Mouse (Mus musculus): ENCODE measurements around the gene Pusl1.

Gene Pusl1

GRCm38 (mm10) chr4:155891551-155892001 lies at the start of gene Pusl1, which contains the start of gene Acap3:
Pusl1 (minus strand) TSS chr4:155891781.
Acap3 (plus strand) TSS chr4:155891822.
- DNase-seq, result peak; percentile 96

- no peak for DNase-seq
Measured at GRCm38 (mm10) chr4:155932031-155932430, 40.5 kb upstream of the Pusl1 start.

- DNase-seq, result peak; percentile 1
Measured at GRCm38 (mm10) chr4:155908751-155909150, 17.2 kb upstream of the Pusl1 start.

- no peak for DNase-seq
Measured at GRCm38 (mm10) chr4:155908281-155908680, 16.7 kb upstream of the Pusl1 start.

DNA sequence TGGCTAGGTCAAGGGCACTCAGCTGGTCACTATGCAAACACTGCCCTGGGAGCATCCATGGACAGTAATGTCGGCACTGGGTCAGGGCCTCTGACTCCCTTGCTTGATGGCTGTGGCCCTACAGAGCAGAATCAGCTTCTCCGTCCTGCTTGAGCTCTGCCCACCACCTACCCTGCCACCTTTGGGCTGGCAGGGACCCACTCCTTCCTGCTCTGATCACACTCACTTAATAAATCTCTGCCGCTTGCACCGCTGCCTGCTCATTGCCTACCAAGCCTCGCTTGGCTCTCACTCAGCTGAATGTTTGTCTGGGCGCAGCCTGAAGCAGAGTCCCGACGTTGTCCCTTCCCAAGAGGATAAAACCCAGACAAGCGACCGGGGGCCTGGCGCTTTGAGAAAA lies 15.4 kb upstream of the Pusl1 start:
- no peak for DNase-seq

DNA sequence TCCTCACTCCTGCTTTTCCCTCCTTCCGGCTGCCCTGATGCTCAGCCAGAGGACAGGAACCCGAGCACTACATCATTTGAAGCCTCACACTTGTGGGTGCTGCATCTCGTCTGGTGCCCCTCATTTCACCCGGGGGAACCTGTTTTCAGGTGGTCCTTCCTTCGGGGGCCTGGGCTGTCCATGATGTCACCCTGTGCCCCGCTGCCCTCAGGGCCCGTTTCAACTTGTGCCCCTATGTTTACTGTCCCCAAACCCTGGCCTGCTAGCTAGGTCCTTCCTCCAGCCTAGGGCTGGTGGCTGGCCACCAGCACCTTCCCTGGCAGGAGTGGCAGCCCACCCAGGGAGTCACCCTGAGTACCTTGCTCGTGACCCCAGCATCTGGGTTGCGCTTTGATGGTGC lies 14.5 kb upstream of the Pusl1 start:
- DNase-seq, result no peak

- DNase-seq, result peak; percentile 1
Measured at GRCm38 (mm10) chr4:155905634-155906033, 14.1 kb upstream of the Pusl1 start.

DNA sequence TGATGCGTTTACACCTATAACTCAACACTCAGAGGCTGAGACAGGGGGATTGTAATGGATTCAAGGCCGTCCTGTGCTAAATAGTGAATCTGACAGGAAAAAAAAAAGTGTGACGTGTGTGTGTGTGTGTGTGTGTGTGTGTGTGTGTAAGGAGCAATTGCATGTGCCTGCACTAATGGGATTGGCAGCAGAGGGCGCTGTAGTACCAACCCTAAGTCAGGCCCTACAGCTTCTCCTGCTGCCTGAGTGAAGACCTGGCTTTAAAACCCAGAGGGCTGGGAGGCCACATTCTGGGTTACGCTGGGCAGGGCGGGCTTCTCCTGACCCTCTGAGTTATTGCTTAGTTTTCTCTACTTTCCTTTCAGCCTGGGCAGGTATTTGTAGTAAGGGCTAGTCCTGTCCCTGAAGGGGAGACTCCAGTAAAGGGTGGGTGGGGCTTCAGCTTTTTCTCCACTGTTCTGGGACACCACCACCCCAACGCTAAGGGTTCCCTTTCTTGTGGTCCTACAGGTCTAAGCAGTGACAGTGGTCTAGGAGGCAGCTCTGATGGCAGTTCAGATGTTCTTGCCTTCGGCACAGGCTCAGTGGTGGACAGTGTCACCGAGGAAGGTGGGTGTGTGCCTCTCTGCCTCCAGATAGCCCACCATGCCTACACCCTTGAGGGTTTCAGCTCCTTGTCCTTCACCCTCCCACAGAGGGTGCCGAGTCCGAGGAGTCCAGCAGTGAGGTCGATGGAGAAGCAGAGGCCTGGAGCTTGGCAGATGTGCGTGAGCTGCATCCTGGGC lies 12.9 kb upstream of the Pusl1 start:
- DNase-seq, result peak; percentile 23

GRCm38 (mm10) chr4:155903246-155903645 lies 11.7 kb upstream of the Pusl1 start:
- peak; percentile 2 for DNase-seq

GRCm38 (mm10) chr4:155901205-155901604 lies 9.6 kb upstream of the Pusl1 start:
- DNase-seq, result peak; percentile 29

DNA sequence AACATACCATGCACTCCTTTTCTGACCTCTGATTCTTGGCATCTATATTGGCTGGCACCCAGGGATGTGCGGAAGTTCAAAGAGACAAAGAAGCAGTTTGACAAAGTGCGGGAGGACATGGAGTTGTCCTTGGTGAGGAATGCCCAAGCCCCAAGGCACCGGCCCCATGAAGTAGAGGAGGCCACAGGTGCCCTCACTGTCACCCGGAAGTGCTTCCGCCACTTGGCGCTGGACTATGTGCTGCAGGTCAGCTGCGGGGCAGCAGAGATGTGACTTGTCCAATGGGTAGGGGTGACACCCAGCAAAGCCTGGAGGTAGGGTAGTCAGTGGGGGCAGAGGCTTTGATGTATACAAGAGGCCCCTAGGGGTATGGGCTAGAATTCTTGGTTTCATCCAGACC lies 7.8 kb upstream of the Pusl1 start:
- DNase-seq, result peak; percentile 5

- peak; percentile 17 for DNase-seq
Measured at GRCm38 (mm10) chr4:155898318-155898717, 6.7 kb upstream of the Pusl1 start.

- no peak for DNase-seq
Measured at GRCm38 (mm10) chr4:155896461-155896860, 4.9 kb upstream of the Pusl1 start.

DNA sequence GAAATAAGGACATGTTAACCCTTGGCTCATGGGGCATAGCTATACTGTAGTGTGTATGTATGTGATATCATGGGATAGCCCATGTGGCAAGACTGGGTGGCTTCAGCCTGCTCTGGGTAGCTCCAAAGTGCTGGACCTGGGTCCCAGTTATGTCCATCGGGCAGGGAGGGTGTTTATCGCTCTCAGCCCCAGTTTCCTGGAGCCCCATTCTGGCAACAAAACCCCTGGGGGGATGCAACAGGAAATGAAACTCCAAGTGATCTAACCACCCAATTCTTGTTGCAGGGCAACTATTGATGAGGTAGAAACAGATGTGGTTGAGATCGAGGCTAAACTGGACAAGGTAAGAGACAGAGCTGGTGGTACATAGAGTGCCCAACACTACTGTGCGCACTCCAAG lies 4.2 kb upstream of the Pusl1 start:
- peak; percentile 34 for DNase-seq

DNA sequence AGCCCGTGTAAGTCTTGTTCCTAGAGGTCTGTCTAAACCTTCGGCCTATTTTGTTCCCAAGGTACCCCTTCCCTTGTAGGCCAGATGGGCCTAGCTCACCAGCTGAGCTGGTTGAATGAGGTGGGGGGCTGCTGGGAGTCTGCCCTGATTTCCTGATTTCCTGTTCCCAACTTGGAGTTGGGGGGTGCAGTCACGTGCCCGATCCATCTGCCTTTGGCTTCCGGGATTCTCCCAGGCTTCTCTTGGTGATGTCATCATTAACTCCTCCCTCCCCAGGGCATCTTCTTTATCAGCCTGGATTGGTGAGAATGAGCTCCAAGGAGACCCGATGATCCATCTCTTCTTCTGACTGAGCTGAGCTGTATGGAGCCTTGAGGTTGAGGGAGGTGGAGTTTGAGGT lies 3.6 kb upstream of the Pusl1 start:
- DNase-seq, result peak; percentile 88

DNA sequence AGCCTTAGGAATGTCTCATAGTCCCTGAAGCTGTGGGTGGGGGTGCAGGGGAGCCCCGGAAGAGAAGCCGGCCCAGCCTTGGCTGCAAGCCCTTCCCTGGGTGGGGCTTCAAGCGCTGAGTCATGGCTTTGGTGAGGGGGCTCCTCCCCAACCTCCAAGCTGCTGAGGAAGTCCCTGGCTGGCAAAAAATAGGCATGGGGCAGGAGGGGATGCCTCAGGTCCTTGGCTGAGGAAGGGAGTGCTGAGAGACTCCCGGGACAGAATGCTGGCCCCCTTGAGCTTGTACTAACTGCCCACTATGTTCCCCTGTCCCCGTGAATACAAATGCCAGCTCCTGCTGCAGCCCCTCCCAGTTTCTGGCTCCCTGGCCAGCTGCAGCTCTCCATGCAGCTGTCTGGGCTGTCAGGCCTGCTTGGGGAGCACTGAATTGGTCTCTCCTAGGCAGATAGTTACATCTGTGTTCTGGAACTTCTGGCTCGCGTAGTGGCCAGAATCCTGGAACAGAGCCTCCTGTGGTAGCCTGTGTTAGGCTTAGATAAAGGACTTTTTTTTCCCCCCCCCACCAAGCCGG lies 2.8 kb upstream of the Pusl1 start:
- DNase-seq, result peak; percentile 60

DNA sequence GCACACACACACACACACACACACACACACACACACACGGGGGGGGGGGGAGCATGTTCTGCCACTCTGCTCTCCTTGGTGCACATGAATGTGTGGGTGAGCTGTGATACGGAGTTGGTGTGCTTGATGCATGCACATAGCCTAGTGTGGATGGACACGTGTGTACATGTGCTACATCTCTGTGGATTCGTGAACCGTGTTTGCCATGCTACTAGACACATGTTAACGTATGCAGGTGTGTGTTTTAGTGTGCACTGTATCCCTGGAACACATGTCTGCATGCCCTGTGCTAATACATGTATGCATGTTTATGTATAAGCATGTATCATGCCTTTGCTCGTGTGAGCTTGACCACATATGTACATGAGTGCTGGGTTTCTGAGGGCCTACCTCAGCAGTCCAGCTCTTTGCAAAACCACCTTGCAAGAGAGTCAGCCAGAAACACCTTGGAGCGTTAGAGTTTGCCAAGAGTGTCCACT lies 1.7 kb upstream of the Pusl1 start:
- DNase-seq, result peak; percentile 43

GRCm38 (mm10) chr4:155892438-155893211 lies 1.0 kb upstream of the Pusl1 start:
- DNase-seq, result peak; percentile 67

DNA sequence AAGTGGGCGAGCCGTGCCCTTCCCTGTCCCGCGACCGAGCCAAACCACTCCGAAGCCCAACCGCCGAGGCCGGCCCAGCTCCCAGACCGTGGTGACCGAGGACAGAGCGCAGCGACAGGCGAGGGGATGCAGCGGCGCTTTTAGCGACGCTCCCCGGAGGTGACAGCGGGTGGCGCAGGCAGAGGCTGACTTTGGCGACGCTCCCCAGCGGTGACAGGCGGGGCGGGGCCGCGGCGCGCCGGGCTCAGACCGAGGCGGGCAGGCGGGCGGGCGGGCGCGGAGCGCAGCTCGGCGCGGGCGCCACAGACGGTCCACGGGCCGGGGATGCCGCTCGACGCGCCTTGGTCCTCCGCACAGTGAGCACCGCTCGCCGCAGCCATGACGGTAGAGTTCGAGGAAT lies 436 bp upstream of the Pusl1 start:
- peak; percentile 80 for DNase-seq

DNA sequence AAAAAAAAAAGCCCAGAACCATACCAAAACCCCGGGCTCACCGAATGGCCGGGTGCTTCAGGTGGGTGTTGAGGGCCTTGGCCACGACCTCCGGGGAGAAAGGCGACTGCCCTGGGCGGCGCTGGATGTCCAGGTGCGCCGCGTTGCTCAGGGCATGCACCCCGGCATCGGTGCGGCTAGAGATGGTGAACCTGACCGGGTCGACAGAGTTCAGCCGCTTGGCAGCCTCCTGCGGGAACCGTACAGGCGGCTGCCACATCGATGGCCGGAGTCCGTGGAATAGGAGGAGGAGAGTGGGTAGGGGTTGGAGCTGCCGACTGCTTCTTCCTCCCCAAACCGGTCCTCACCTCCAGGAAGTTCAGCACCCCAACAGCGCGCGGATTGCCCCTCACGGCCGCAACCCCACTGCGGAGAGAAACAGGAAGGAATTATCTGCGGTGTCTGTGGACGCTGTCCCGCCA lies 540 bp downstream of the Pusl1 start:
- peak; percentile 43 for DNase-seq

DNA sequence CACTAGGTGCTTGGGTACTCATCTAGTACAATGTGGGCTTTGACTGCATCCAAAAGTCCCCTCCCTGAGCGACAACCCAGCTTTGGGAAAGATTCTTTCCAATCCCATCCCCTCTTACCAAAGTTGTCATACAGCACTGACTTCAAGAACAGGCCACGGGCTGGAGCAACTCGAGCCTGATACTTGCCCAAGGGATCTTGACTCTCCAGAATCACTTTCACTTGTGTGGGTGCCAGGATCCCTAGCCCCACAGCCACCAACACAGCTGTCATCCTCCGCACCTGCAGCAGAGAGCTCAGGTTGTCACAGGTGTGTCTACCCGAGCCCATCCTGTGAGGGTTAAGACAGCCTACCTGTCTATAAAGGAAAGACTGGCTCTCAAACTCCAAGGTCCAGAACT lies 2.3 kb downstream of the Pusl1 start:
- peak; percentile 33 for DNase-seq

GRCm38 (mm10) chr4:155888181-155888580 lies 3.4 kb downstream of the Pusl1 start:
- DNase-seq, result no peak

DNA sequence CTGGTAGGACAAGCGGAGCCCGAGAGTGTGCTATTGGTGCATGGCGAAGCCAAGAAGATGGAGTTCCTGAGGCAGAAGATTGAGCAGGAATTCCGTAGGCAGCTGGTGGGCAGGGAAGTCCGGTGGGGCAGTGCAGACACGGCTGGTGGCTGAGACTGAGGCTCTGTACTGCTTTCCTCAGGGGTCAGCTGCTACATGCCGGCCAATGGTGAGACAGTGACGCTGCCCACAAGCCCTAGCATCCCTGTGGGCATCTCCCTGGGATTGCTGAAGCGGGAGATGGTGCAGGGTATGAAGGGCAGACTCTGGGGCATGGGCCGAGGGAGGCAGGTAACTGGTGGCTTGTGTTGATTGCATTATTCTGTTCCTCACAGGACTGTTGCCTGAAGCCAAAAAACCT lies 3.9 kb downstream of the Pusl1 start:
- no peak for DNase-seq
